Mouse (Mus musculus): ENCODE results near the gene Spem2. TPM values are rescaled to one million over a fixed set of nuclear protein-coding genes. Genes with fewer than 3 reads are reported as not detected.

The Spem2 gene
- polyA plus RNA-seq, 1 experiment from 2014 or later, result not detected

GRCm38 (mm10) chr11:69803786-69804651 lies 14.2 kb downstream of the Spem2 start:
- Histone ChIP-seq H3K9ac (peak overlapping the region; percentile 82), H3K9me3 (no peaks in the 10 kb centered on the region), H3K4me2 (peak overlapping the region; percentile 96), H3K27me3 (peaks cover 42% of the 10 kb centered on the region), H3K36me3 (no peaks in the 10 kb centered on the region), H3K27ac (replicated peaks) (peak overlapping the region; percentile 82), H3K4me3 (peak overlapping the region; percentile 60), H3K4me1 (replicated peaks) (peaks cover 63% of the 10 kb centered on the region)
- WGBS, result under 1% methylated on average over 60 of the region's 60 CpGs
- peak; percentile 20 for ATAC-seq (ENCODE audit: low read depth)

GRCm38 (mm10) chr11:69803328-69803727 lies 14.9 kb downstream of the Spem2 start:
- Histone ChIP-seq H3K9ac (peak overlapping the region; percentile 82), H3K4me2 (peak overlapping the region; percentile 96), H3K9me3 (no peaks in the 10 kb centered on the region), H3K36me3 (no peaks in the 10 kb centered on the region), H3K4me1 (replicated peaks) (peaks cover 69% of the 10 kb centered on the region), H3K4me3 (peak overlapping the region; percentile 60), H3K27ac (replicated peaks) (peak overlapping the region; percentile 82), H3K27me3 (peaks cover 42% of the 10 kb centered on the region)
- ATAC-seq (ENCODE audit: low read depth), result no peak
- WGBS, result under 1% methylated on average over 12 of the region's 12 CpGs

- H3K4me1 ChIP-seq (replicated peaks), result peaks cover 72% of the 10 kb centered on the region
- peak overlapping the region; percentile 82 for H3K9ac ChIP-seq
- peak overlapping the region; percentile 60 for H3K4me3 ChIP-seq
- no peaks in the 10 kb centered on the region for H3K9me3 ChIP-seq
- peaks cover 47% of the 10 kb centered on the region for H3K27me3 ChIP-seq
- 0 out of 2 replicates have a peak, but pooled peaks cover under 1% of the 10 kb centered on the region for H3K36me3 ChIP-seq
- peak; percentile 12; the same call in 1 of the 2 replicates for ATAC-seq (ENCODE audit: low read depth)
- H3K27ac ChIP-seq (replicated peaks), result peak overlapping the region; percentile 82
- WGBS, result under 1% methylated on average over 33 of the region's 33 CpGs
- peak overlapping the region; percentile 96 for H3K4me2 ChIP-seq
Measured at GRCm38 (mm10) chr11:69802648-69803105, 15.6 kb downstream of the Spem2 start.

GRCm38 (mm10) chr11:69801379-69801977 lies 16.8 kb downstream of the Spem2 start, which contains the start of gene Fgf11:
Gene Fgf11 (minus strand): TSS chr11:69801857.
- Histone ChIP-seq H3K9me3 (no peaks in the 10 kb centered on the region), H3K36me3 (0 out of 2 replicates have a peak, but pooled peaks cover 4% of the 10 kb centered on the region), H3K27ac (replicated peaks) (peak within 1 kb of the TSS; percentile 94), H3K27me3 (peaks cover 47% of the 10 kb centered on the region), H3K4me3 (peak within 1 kb of the TSS; percentile 60), H3K9ac (peak within 1 kb of the TSS; percentile 82), H3K4me2 (peak within 1 kb of the TSS; percentile 96), H3K4me1 (replicated peaks) (peaks cover 72% of the 10 kb centered on the region)
- 2% methylated on average over 33 of the region's 33 CpGs for WGBS
- ATAC-seq (ENCODE audit: low read depth), result 0 out of 2 replicates have a peak, but pooled peaks have one; percentile 1

GRCm38 (mm10) chr11:69800392-69801197 lies 17.7 kb downstream of the Spem2 start:
- Histone ChIP-seq H3K36me3 (0 out of 2 replicates have a peak, but pooled peaks cover 4% of the 10 kb centered on the region), H3K4me2 (peak overlapping the region; percentile 96), H3K27me3 (peaks cover 44% of the 10 kb centered on the region), H3K4me3 (peak overlapping the region; percentile 60), H3K4me1 (replicated peaks) (peaks cover 78% of the 10 kb centered on the region), H3K27ac (replicated peaks) (peak overlapping the region; percentile 94), H3K9me3 (no peaks in the 10 kb centered on the region), H3K9ac (peak overlapping the region; percentile 82)
- peak; percentile 72 for ATAC-seq (ENCODE audit: low read depth)
- WGBS, result under 1% methylated on average over 36 of the region's 36 CpGs

- Histone ChIP-seq H3K4me1 (replicated peaks) (peaks cover 79% of the 10 kb centered on the region), H3K9me3 (no peaks in the 10 kb centered on the region)
- under 1% methylated on average over 11 of the region's 11 CpGs for WGBS
Measured at GRCm38 (mm10) chr11:69800138-69800391, 18.2 kb downstream of the Spem2 start.

GRCm38 (mm10) chr11:69799394-69800137 lies 18.7 kb downstream of the Spem2 start:
- ATAC-seq (ENCODE audit: low read depth), result no peak
- Histone ChIP-seq H3K9ac (peak overlapping the region; percentile 82), H3K4me3 (peak overlapping the region; percentile 60), H3K27ac (replicated peaks) (peak overlapping the region; percentile 94), H3K9me3 (no peaks in the 10 kb centered on the region), H3K4me1 (replicated peaks) (peaks cover 74% of the 10 kb centered on the region), H3K4me2 (peak overlapping the region; percentile 96), H3K36me3 (0 out of 2 replicates have a peak, but pooled peaks cover 4% of the 10 kb centered on the region), H3K27me3 (peaks cover 35% of the 10 kb centered on the region)
- 14% methylated on average over 12 of the region's 12 CpGs for WGBS

More at GRCm38 (mm10) chr11:69800138-69800391, 18.2 kb downstream of the Spem2 start:
- peaks cover 39% of the 10 kb centered on the region for H3K27me3 ChIP-seq
- H3K4me2 ChIP-seq, result peak overlapping the region; percentile 96
- H3K27ac ChIP-seq (replicated peaks), result peak overlapping the region; percentile 94
- H3K4me3 ChIP-seq, result peak overlapping the region; percentile 60
- ATAC-seq (ENCODE audit: low read depth), result peak; percentile 12; the same call in 1 of the 2 replicates
- peak overlapping the region; percentile 82 for H3K9ac ChIP-seq
- 0 out of 2 replicates have a peak, but pooled peaks cover 4% of the 10 kb centered on the region for H3K36me3 ChIP-seq

- Histone ChIP-seq H3K4me2 (no peak overlapping the region), H3K27me3 (peaks cover 42% of the 10 kb centered on the region), H3K9me3 (no peaks in the 10 kb centered on the region), H3K9ac (no peak overlapping the region), H3K4me3 (no peak overlapping the region), H3K36me3 (0 out of 2 replicates have a peak, but pooled peaks cover 4% of the 10 kb centered on the region), H3K4me1 (replicated peaks) (peaks cover 58% of the 10 kb centered on the region), H3K27ac (replicated peaks) (no peak overlapping the region)
- WGBS, result 67% methylated on average over 7 of the region's 7 CpGs
- ATAC-seq (ENCODE audit: low read depth), result no peak
Measured at GRCm38 (mm10) chr11:69797924-69798323, 20.3 kb downstream of the Spem2 start.

- Histone ChIP-seq H3K27me3 (peaks cover 51% of the 10 kb centered on the region), H3K36me3 (0 out of 2 replicates have a peak, but pooled peaks cover 4% of the 10 kb centered on the region), H3K9me3 (no peaks in the 10 kb centered on the region), H3K4me1 (replicated peaks) (peaks cover 39% of the 10 kb centered on the region), H3K9ac (peak overlapping the region; percentile 51), H3K27ac (replicated peaks) (no peak overlapping the region), H3K4me2 (peak overlapping the region; percentile 67), H3K4me3 (peak overlapping the region; percentile 42)
- ATAC-seq (ENCODE audit: low read depth), result no peak
- WGBS, result 3% methylated on average over 13 of the region's 13 CpGs
Measured at GRCm38 (mm10) chr11:69795983-69796435, 22.3 kb downstream of the Spem2 start.

- Histone ChIP-seq H3K4me3 (peak within 1 kb of the TSS; percentile 42), H3K4me2 (peak within 1 kb of the TSS; percentile 67), H3K36me3 (0 out of 2 replicates have a peak, but pooled peaks cover 4% of the 10 kb centered on the region), H3K9ac (peak within 1 kb of the TSS; percentile 51), H3K27me3 (peaks cover 51% of the 10 kb centered on the region), H3K4me1 (replicated peaks) (peaks cover 35% of the 10 kb centered on the region), H3K9me3 (no peaks in the 10 kb centered on the region), H3K27ac (replicated peaks) (0 out of 2 replicates have a peak within 1 kb of the TSS, but pooled peaks have one; percentile 14)
- WGBS, result 2% methylated on average over 52 of the region's 52 CpGs
- peak; percentile 89 for ATAC-seq (ENCODE audit: low read depth)
Measured at GRCm38 (mm10) chr11:69795168-69795982, 22.9 kb downstream of the Spem2 start, which contains the start of gene Chrnb1. Gene Chrnb1 (minus strand): TSS chr11:69795943.
